Mouse (Mus musculus): ENCODE data around the gene Fem1a. TPM values are rescaled to one million over a fixed set of nuclear protein-coding genes. Genes with fewer than 3 reads are reported as not detected.

The Fem1a gene
- polyA plus RNA-seq, 1 experiment from 2014 or later, result 15.8 TPM

GRCm38 (mm10) chr17:56294241-56294640, 37.6 kb downstream of the Fem1a start:
- H3K27me3 ChIP-seq (ENCODE audit: insufficient read depth, low read length), result no peaks in the 10 kb centered on the region
- 92% methylated on average over 19 of the region's 19 CpGs for WGBS
- 0 out of 2 replicates have a peak overlapping the region, but pooled peaks have one; percentile 13 for H3K9ac ChIP-seq (replicated peaks; ENCODE audit: low read length)
- no peak overlapping the region for H3K4me2 ChIP-seq (replicated peaks; ENCODE audit: low read depth, low read length)
- no peak overlapping the region for H3K27ac ChIP-seq (ENCODE audit: low read length)
- peaks cover 25% of the 10 kb centered on the region for H3K4me1 ChIP-seq (ENCODE audit: insufficient read depth, low read length)
- H3K4me3 ChIP-seq (ENCODE audit: low read length), result no peak overlapping the region
- no peaks in the 10 kb centered on the region for H3K9me3 ChIP-seq (ENCODE audit: low read length)
- no peaks in the 10 kb centered on the region for H3K36me3 ChIP-seq (ENCODE audit: insufficient read depth, low read length)
- ATAC-seq (ENCODE audit: low FRiP score, low TSS enrichment), result no peak

DNA sequence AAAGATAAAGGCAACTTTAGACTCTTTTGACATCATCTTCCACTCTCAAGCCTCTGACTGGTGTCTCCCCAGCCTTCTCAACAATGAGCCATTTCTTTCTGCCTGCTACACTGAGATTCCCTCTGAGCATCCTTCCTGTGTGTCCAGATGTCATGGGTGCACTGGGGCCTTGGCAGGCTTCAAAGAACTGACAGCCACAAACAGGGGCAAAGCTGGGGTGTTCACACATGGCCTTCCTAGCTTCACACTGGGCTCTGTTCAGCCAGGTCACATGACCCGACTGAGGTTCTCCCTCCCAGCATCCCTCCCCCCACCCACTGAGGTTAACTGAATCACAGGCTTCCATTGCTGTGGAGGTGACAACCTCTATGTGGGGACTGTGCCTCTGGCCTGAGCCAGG, 39.6 kb downstream of the Fem1a start:
- H3K36me3 ChIP-seq (ENCODE audit: insufficient read depth, low read length), result no peaks in the 10 kb centered on the region
- H3K9ac ChIP-seq (replicated peaks; ENCODE audit: low read length), result no peak overlapping the region
- H3K9me3 ChIP-seq (ENCODE audit: low read length), result no peaks in the 10 kb centered on the region
- peaks cover 15% of the 10 kb centered on the region for H3K4me1 ChIP-seq (ENCODE audit: insufficient read depth, low read length)
- 63% methylated on average over 1 of the region's 1 CpGs for WGBS
- no peak for ATAC-seq (ENCODE audit: low FRiP score, low TSS enrichment)
- H3K27ac ChIP-seq (ENCODE audit: low read length), result no peak overlapping the region
- H3K4me2 ChIP-seq (replicated peaks; ENCODE audit: low read depth, low read length), result no peak overlapping the region
- H3K27me3 ChIP-seq (ENCODE audit: insufficient read depth, low read length), result no peaks in the 10 kb centered on the region
- H3K4me3 ChIP-seq (ENCODE audit: low read length), result no peak overlapping the region

DNA sequence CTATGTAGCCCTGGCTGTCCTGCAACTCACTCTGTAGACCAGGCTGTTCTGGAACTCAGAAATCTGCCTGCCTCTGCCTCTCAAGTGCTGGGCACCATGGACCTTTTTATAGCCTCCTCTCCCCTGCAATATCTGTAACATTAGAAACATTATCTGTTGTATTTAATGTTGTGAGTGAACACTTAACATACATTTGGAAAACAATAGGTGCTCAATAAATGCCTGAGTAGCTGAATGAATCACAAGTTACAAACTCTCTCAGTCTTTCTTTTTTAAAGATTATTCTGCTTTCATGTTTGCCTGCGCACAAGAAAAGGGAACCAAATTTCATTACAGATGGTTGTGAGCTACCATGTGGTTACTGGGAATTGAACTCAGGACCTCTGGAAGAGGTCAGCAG, 41.6 kb downstream of the Fem1a start:
- Histone ChIP-seq H3K27ac (ENCODE audit: low read length) (no peak overlapping the region), H3K9me3 (ENCODE audit: low read length) (no peaks in the 10 kb centered on the region)
- no peak for ATAC-seq (ENCODE audit: low FRiP score, low TSS enrichment)

GRCm38 (mm10) chr17:56300186-56300585, 43.6 kb downstream of the Fem1a start, which contains the start of gene Arrdc5:
Gene Arrdc5, minus strand, starts transcription at chr17:56300286.
- 88% methylated on average over 9 of the region's 9 CpGs for WGBS
- Histone ChIP-seq H3K9ac (replicated peaks; ENCODE audit: low read length) (no peak within 1 kb of the TSS), H3K4me3 (ENCODE audit: low read length) (no peak within 1 kb of the TSS), H3K4me2 (replicated peaks; ENCODE audit: low read depth, low read length) (no peak within 1 kb of the TSS), H3K27me3 (ENCODE audit: insufficient read depth, low read length) (no peaks in the 10 kb centered on the region), H3K9me3 (ENCODE audit: low read length) (no peaks in the 10 kb centered on the region), H3K36me3 (ENCODE audit: insufficient read depth, low read length) (no peaks in the 10 kb centered on the region), H3K27ac (ENCODE audit: low read length) (no peak within 1 kb of the TSS), H3K4me1 (ENCODE audit: insufficient read depth, low read length) (peaks cover 13% of the 10 kb centered on the region)
- no peak for ATAC-seq (ENCODE audit: low FRiP score, low TSS enrichment)

More for the DNA sequence above, 41.6 kb downstream of the Fem1a start:
- Histone ChIP-seq H3K9ac (replicated peaks; ENCODE audit: low read length) (no peak overlapping the region), H3K36me3 (ENCODE audit: insufficient read depth, low read length) (no peaks in the 10 kb centered on the region), H3K27me3 (ENCODE audit: insufficient read depth, low read length) (no peaks in the 10 kb centered on the region), H3K4me3 (ENCODE audit: low read length) (no peak overlapping the region), H3K4me1 (ENCODE audit: insufficient read depth, low read length) (peaks cover 7% of the 10 kb centered on the region), H3K4me2 (replicated peaks; ENCODE audit: low read depth, low read length) (no peak overlapping the region)
- WGBS, result 100% methylated on average over 1 of the region's 1 CpGs

DNA sequence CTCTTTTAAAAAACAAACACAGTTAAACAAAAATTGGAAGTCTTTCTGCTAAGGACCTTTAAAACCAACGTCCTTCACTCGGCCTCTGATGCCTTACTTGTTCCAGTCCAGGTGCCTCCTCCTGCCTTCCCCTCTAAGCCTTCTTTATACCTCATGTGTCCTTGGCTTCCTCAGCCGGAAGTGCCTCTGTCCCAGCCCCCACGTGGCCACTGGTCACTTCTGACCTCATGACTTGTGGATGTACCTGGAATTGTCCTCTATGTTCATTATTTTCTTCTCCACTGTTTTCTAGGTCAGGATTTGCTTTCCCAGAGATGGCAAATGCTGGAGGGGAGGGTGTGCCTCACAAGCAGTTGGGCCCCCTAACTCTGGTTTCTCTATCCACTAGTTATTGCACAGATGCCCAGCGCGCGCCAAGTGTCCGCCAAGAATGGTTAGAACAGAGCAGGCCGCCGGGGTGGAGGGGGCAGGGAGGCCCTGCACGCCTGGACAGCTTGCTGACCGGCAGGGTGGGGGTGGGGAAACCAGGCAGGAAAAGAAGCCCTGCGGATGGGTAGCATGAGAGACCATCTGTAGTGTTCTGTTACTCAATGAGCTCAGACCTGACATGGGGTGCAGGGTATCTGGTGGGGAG, 45.9 kb downstream of the Fem1a start:
- WGBS, result 17% methylated on average over 13 of the region's 13 CpGs
- peak overlapping the region; percentile 93 for H3K27ac ChIP-seq (ENCODE audit: low read length)
- H3K36me3 ChIP-seq (ENCODE audit: insufficient read depth, low read length), result peaks cover 12% of the 10 kb centered on the region; the same call in 1 of the 2 replicates
- no peaks in the 10 kb centered on the region for H3K9me3 ChIP-seq (ENCODE audit: low read length)
- ATAC-seq (ENCODE audit: low FRiP score, low TSS enrichment), result peak; percentile 59
- no peaks in the 10 kb centered on the region for H3K27me3 ChIP-seq (ENCODE audit: insufficient read depth, low read length)
- H3K9ac ChIP-seq (replicated peaks; ENCODE audit: low read length), result peak overlapping the region; percentile 50
- H3K4me1 ChIP-seq (ENCODE audit: insufficient read depth, low read length), result peaks cover 36% of the 10 kb centered on the region
- H3K4me3 ChIP-seq (ENCODE audit: low read length), result peak overlapping the region; percentile 74; the same call in 1 of the 2 replicates
- H3K4me2 ChIP-seq (replicated peaks; ENCODE audit: low read depth, low read length), result peak overlapping the region; percentile 98

DNA sequence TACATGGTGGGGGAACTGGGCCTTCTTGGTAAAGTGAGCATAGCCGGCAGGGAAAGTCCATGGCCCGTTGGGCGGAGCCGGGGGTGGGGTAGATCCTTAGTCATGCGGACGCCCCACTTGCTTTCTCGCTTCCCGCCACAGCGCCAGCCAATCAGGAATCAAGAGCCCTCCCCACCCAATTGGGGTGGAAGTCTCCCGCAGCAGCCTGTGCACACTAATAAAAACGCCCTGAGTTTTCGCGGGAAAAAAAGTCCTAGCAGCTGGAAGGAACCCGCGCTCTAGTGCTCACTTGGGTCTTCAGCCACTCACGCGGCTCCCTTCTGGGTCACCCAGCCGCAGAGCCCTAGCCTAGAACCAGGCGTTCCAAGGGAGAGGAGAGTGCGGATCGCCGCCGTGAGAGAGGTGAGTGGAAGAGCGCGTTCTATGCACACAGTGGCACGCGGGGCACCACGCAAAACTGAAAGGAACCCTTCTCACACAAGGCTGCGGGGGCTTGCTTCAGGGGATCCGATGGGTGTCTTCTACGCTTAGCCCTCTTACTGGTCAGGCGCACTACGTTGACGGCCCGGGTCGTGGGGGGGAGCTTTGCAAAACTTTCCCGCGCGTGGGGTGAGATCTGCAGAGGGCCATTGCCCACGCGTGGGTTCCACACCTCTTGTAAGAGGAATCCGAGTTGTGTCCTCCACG, 46.7 kb downstream of the Fem1a start, which contains the start of gene Uhrf1:
Uhrf1 (plus strand) TSS at position 162 of the 687 bp plus-strand sequence.
- Histone ChIP-seq H3K36me3 (ENCODE audit: insufficient read depth, low read length) (peaks cover 20% of the 10 kb centered on the region; the same call in 1 of the 2 replicates), H3K4me3 (ENCODE audit: low read length) (peak within 1 kb of the TSS; percentile 74), H3K4me2 (replicated peaks; ENCODE audit: low read depth, low read length) (peak within 1 kb of the TSS; percentile 98), H3K27ac (ENCODE audit: low read length) (peak within 1 kb of the TSS; percentile 93), H3K27me3 (ENCODE audit: insufficient read depth, low read length) (no peaks in the 10 kb centered on the region), H3K9ac (replicated peaks; ENCODE audit: low read length) (peak within 1 kb of the TSS; percentile 79), H3K9me3 (ENCODE audit: low read length) (no peaks in the 10 kb centered on the region), H3K4me1 (ENCODE audit: insufficient read depth, low read length) (peaks cover 44% of the 10 kb centered on the region)
- peak; percentile 82 for ATAC-seq (ENCODE audit: low FRiP score, low TSS enrichment)
- WGBS, result under 1% methylated on average over 43 of the region's 43 CpGs

DNA sequence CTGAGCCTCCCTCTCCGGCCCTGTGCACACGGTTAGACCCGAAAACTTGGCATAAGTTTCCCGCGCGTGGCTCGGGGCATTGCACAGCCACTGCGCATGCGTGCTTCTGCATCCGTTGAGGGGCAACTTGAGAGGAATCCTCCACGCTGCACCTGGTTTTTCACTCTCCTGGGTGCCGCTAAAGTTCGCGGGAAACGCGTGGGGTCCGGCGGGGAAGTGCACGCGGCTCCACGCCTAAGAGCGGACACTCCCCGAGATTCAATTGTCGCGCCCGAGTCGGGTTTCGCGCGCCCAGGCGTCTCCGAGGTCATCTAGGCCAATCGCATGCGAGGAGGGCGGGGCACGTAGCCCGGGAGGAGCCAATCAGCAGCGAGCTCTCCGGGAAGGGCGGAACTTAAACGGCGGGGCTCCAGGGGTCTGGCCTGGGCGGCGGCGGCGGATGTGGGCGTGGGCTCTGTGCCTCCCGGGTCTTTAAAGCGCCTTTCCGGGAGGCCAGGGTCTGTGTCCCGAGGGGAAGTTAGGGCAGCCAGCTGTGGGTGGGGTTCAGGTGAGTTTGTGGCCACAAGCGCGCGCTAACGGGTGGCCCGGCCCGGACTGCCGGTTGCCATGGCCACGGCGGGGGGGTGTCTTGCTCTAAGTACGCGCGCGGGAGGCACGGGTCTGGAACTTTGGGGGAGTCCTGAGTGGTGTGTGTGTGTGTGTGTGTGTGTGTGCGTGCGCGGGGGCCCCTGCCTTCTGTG, 47.4 kb downstream of the Fem1a start:
- under 1% methylated on average over 67 of the region's 68 CpGs for WGBS
- H3K27ac ChIP-seq (ENCODE audit: low read length), result peak overlapping the region; percentile 93
- H3K4me2 ChIP-seq (replicated peaks; ENCODE audit: low read depth, low read length), result peak overlapping the region; percentile 98
- H3K9me3 ChIP-seq (ENCODE audit: low read length), result no peaks in the 10 kb centered on the region
- ATAC-seq (ENCODE audit: low FRiP score, low TSS enrichment), result peak; percentile 87
- H3K36me3 ChIP-seq (ENCODE audit: insufficient read depth, low read length), result peaks cover 27% of the 10 kb centered on the region
- H3K9ac ChIP-seq (replicated peaks; ENCODE audit: low read length), result peak overlapping the region; percentile 79
- no peaks in the 10 kb centered on the region for H3K27me3 ChIP-seq (ENCODE audit: insufficient read depth, low read length)
- H3K4me3 ChIP-seq (ENCODE audit: low read length), result peak overlapping the region; percentile 74
- peaks cover 52% of the 10 kb centered on the region for H3K4me1 ChIP-seq (ENCODE audit: insufficient read depth, low read length)

- H3K9ac ChIP-seq (replicated peaks; ENCODE audit: low read length), result peak overlapping the region; percentile 78
- H3K4me3 ChIP-seq (ENCODE audit: low read length), result peak overlapping the region; percentile 74
- ATAC-seq (ENCODE audit: low FRiP score, low TSS enrichment), result no peak
- peak overlapping the region; percentile 98 for H3K4me2 ChIP-seq (replicated peaks; ENCODE audit: low read depth, low read length)
- no peaks in the 10 kb centered on the region for H3K27me3 ChIP-seq (ENCODE audit: insufficient read depth, low read length)
- 5% methylated on average over 11 of the region's 11 CpGs for WGBS
- peak overlapping the region; percentile 2; the same call in 1 of the 2 replicates for H3K27ac ChIP-seq (ENCODE audit: low read length)
- no peaks in the 10 kb centered on the region for H3K9me3 ChIP-seq (ENCODE audit: low read length)
- H3K4me1 ChIP-seq (ENCODE audit: insufficient read depth, low read length), result peaks cover 53% of the 10 kb centered on the region
- H3K36me3 ChIP-seq (ENCODE audit: insufficient read depth, low read length), result peaks cover 33% of the 10 kb centered on the region
These were observed 48.1 kb downstream of the Fem1a start for GRCm38 (mm10) chr17:56304718-56305117.

DNA sequence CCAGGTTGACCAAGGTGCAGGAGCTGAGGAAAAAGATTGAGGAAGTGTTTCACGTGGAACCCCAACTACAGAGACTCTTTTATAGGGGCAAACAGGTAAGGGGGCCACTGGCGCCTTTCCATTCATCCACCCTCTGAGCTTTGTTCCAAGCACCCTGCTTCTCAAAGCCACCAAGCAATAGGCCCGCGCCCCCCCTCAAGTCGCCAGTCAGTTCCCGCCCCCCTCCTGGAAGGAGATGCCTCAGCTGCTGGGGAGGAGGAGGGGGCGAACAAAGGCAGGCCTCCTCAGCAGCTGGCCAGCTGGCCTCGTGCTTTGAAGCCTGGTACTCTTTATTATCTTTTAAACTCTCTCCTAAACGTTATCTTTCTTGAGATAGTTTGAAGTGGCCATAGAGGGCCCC, 48.5 kb downstream of the Fem1a start:
- peaks cover 53% of the 10 kb centered on the region for H3K4me1 ChIP-seq (ENCODE audit: insufficient read depth, low read length)
- peak overlapping the region; percentile 78 for H3K9ac ChIP-seq (replicated peaks; ENCODE audit: low read length)
- H3K9me3 ChIP-seq (ENCODE audit: low read length), result no peaks in the 10 kb centered on the region
- no peak for ATAC-seq (ENCODE audit: low FRiP score, low TSS enrichment)
- no peaks in the 10 kb centered on the region for H3K27me3 ChIP-seq (ENCODE audit: insufficient read depth, low read length)
- H3K36me3 ChIP-seq (ENCODE audit: insufficient read depth, low read length), result peaks cover 37% of the 10 kb centered on the region
- peak overlapping the region; percentile 98 for H3K4me2 ChIP-seq (replicated peaks; ENCODE audit: low read depth, low read length)
- WGBS, result 28% methylated on average over 9 of the region's 9 CpGs
- peak overlapping the region; percentile 2; the same call in 1 of the 2 replicates for H3K27ac ChIP-seq (ENCODE audit: low read length)
- H3K4me3 ChIP-seq (ENCODE audit: low read length), result peak overlapping the region; percentile 74
